Mouse (Mus musculus) duodenum, adult 2 months (tissue): ENCODE measurements around the gene Bicral. TPM values are rescaled to one million over a fixed set of nuclear protein-coding genes. Genes with fewer than 3 reads are reported as not detected.

Experiments
- polyA plus RNA-seq: library from polyadenylated mRNA; depleted of rRNA; stranded (reverse); fragments of >200 nt; gene quantifications from 2 replicates; pipeline ENCODE4 v1.2.3, GENCODE M21; 2012; ENCODE audit warnings: low replicate concordance; rRNA removed

Bicral gene
- polyA plus RNA-seq: 4.0 and 5.0 TPM in 2 replicates

GRCm38 (mm10) chr17:46857903-46858748 is at the start of gene Bicral:
Bicral (minus strand) TSS chr17:46858482.

GRCm38 (mm10) chr17:46890116-46890815 is 32.0 kb upstream of the Bicral start, which contains the start of gene Tbcc:
Tbcc (plus strand) TSS chr17:46890684.

GRCm38 (mm10) chr17:46782341-46783221 is 75.7 kb downstream of the Bicral start, which contains the start of gene Rpl7l1:
Rpl7l1 (minus strand) TSS chr17:46782672.

GRCm38 (mm10) chr17:46772404-46773277 is 85.6 kb downstream of the Bicral start, which contains the start of gene 2310039H08Rik:
2310039H08Rik (plus strand) TSS chr17:46772635.

GRCm38 (mm10) chr17:46763544-46763943 is 94.7 kb downstream of the Bicral start, which contains the start of gene Ptcra:
Ptcra (minus strand) TSS chr17:46763712.

GRCm38 (mm10) chr17:46751794-46752556 is 106.3 kb downstream of the Bicral start, which contains the start of gene Cnpy3:
Cnpy3 (minus strand) TSS chr17:46752214.

Other genes starting within 250 kb of the Bicral start
- gene Ptk7, start 229.0 kb downstream of the Bicral start, polyA plus RNA-seq: 4.7 and 6.5 TPM in 2 replicates
- 76.0 and 152 TPM in 2 replicates for gene Klc4, start 212.5 kb downstream of the Bicral start, polyA plus RNA-seq
- gene Mrpl2, start 212.3 kb downstream of the Bicral start, polyA plus RNA-seq: 101 and 186 TPM in 2 replicates
- 9.8 and 12.0 TPM in 2 replicates for gene Cul7, start 208.1 kb downstream of the Bicral start, polyA plus RNA-seq
- 28.4 and 38.6 TPM in 2 replicates for gene Rrp36, start 184.1 kb downstream of the Bicral start, polyA plus RNA-seq
- gene Mea1, start 179.7 kb downstream of the Bicral start, polyA plus RNA-seq: 45.3 and 69.5 TPM in 2 replicates
- 85.2 and 117 TPM in 2 replicates for gene Klhdc3, start 177.6 kb downstream of the Bicral start, polyA plus RNA-seq
- 50.9 and 143 TPM in 2 replicates for gene Ppp2r5d, start 153.4 kb downstream of the Bicral start, polyA plus RNA-seq
- 59.8 and 104 TPM in 2 replicates for gene Pex6, start 147.0 kb downstream of the Bicral start, polyA plus RNA-seq
- gene Gnmt, start 129.3 kb downstream of the Bicral start, polyA plus RNA-seq: 0.51 and 3.8 TPM in 2 replicates
- gene Cnpy3, start 106.3 kb downstream of the Bicral start, polyA plus RNA-seq: 26.8 and 30.1 TPM in 2 replicates
- gene Ptcra, start 94.8 kb downstream of the Bicral start, polyA plus RNA-seq: not detected in 2 replicates
- gene 2310039H08Rik, start 85.8 kb downstream of the Bicral start, polyA plus RNA-seq: 151 and 166 TPM in 2 replicates
- 7.7 and 7.9 TPM in 2 replicates for gene Rpl7l1, start 75.8 kb downstream of the Bicral start, polyA plus RNA-seq
- gene Tbcc, start 32.2 kb upstream of the Bicral start, polyA plus RNA-seq: 10.4 and 21.4 TPM in 2 replicates
- not detected in 2 replicates for gene Prph2, start 52.0 kb upstream of the Bicral start, polyA plus RNA-seq
- 7.1 and 11.8 TPM in 2 replicates for gene Ubr2, start 152.1 kb upstream of the Bicral start, polyA plus RNA-seq